Mouse (Mus musculus): ENCODE results near the gene Pnmt.

DNA sequence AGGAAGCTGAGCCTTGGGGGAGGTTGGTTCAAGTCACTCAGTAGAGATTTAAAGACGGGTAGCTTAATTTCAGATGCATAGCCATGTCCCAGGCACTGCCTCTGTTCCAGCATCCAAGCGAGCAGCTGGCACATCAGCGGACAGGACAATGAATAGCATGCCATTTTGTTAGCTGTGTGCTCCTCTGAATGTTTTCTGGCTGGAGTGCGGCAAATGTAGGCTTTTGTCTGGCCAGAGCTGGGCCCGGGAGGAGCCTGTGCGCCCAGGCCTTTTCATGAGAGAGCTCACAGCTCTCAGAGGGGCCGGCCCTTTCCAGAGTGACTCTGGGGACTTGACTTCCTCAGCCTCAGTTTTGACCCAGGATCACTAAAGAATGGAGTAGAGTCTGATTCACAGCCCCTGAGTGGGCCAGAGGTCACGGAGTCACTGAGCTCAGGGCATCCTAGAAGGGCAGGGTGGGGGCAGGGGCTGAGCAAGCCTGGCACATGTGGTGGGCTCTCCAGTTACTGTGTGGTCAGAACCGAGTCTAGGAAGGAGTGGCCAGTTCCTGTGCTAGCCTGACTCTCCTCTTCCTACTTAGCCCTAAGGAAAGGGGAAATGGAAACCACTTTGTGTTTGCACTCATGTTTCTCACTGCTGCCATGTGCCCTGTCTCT is 25.3 kb upstream of the Pnmt start:
- TF ChIP-seq CTCF (IDR thresholded peaks at IDR 0.05; ENCODE audit: low read depth, low read length) (no peak), TAL1 (conservative IDR thresholded peaks at IDR 0.05; ENCODE audit: low read depth, low read length) (no peak), GATA1 (IDR thresholded peaks at IDR 0.05; ENCODE audit: borderline replicate concordance, low read length) (no peak)

Measured in G1E (cell line).